Mouse (Mus musculus): Measurements from ENCODE around the gene Insrr.

Insrr gene

GRCm38 (mm10) chr3:87796736-87797334, at the start of gene Insrr:
Gene Insrr (plus strand): TSS chr3:87796951.
- no peak for DNase-seq

GRCm38 (mm10) chr3:87748431-87748830, 48.3 kb upstream of the Insrr start, which contains the start of gene Lrrc71:
Gene Lrrc71 (minus strand): TSS chr3:87748625.
- DNase-seq, result no peak

GRCm38 (mm10) chr3:87749036-87749435, 47.7 kb upstream of the Insrr start:
- DNase-seq, result no peak

GRCm38 (mm10) chr3:87749977-87750376, 46.8 kb upstream of the Insrr start:
- DNase-seq, result no peak

- no peak for DNase-seq
Observed at GRCm38 (mm10) chr3:87752567-87752966, 44.2 kb upstream of the Insrr start.

GRCm38 (mm10) chr3:87753829-87754228, 42.9 kb upstream of the Insrr start:
- DNase-seq, result no peak

GRCm38 (mm10) chr3:87755964-87756363, 40.8 kb upstream of the Insrr start:
- peak; percentile 80 for DNase-seq

GRCm38 (mm10) chr3:87756488-87756887, 40.3 kb upstream of the Insrr start:
- DNase-seq, result peak; percentile 12

- no peak for DNase-seq
Observed at GRCm38 (mm10) chr3:87758641-87759040, 38.1 kb upstream of the Insrr start.

- no peak for DNase-seq
Observed at GRCm38 (mm10) chr3:87761408-87762375, 35.1 kb upstream of the Insrr start.

- no peak for DNase-seq
Observed at GRCm38 (mm10) chr3:87763202-87763601, 33.5 kb upstream of the Insrr start.

- DNase-seq, result no peak
Observed at GRCm38 (mm10) chr3:87763683-87764289, 33.0 kb upstream of the Insrr start.

GRCm38 (mm10) chr3:87764506-87764905, 32.2 kb upstream of the Insrr start:
- no peak for DNase-seq

- DNase-seq, result no peak
Observed at GRCm38 (mm10) chr3:87765091-87765490, 31.7 kb upstream of the Insrr start.

- DNase-seq, result no peak
Observed at GRCm38 (mm10) chr3:87765631-87766283, 31.0 kb upstream of the Insrr start.

GRCm38 (mm10) chr3:87766284-87766667, 30.5 kb upstream of the Insrr start:
- no peak for DNase-seq

GRCm38 (mm10) chr3:87767764-87768163, 29.0 kb upstream of the Insrr start:
- DNase-seq, result no peak

GRCm38 (mm10) chr3:87768431-87768830, 28.3 kb upstream of the Insrr start:
- no peak for DNase-seq

GRCm38 (mm10) chr3:87768844-87769243, 27.9 kb upstream of the Insrr start:
- DNase-seq, result no peak

GRCm38 (mm10) chr3:87769506-87769905, 27.2 kb upstream of the Insrr start:
- no peak for DNase-seq

GRCm38 (mm10) chr3:87770280-87770679, 26.5 kb upstream of the Insrr start:
- DNase-seq, result peak; percentile 22

- no peak for DNase-seq
Observed at GRCm38 (mm10) chr3:87771088-87771487, 25.7 kb upstream of the Insrr start.

GRCm38 (mm10) chr3:87778283-87778682, 18.5 kb upstream of the Insrr start:
- DNase-seq, result no peak
